Mouse (Mus musculus): ENCODE results near the gene Ttll5. TPM values are rescaled to one million over a fixed set of nuclear protein-coding genes. Genes with fewer than 3 reads are reported as not detected.

The Ttll5 gene
- polyA plus RNA-seq, 2 experiments from 2014 or later, result 8.3 to 10.4 TPM

DNA sequence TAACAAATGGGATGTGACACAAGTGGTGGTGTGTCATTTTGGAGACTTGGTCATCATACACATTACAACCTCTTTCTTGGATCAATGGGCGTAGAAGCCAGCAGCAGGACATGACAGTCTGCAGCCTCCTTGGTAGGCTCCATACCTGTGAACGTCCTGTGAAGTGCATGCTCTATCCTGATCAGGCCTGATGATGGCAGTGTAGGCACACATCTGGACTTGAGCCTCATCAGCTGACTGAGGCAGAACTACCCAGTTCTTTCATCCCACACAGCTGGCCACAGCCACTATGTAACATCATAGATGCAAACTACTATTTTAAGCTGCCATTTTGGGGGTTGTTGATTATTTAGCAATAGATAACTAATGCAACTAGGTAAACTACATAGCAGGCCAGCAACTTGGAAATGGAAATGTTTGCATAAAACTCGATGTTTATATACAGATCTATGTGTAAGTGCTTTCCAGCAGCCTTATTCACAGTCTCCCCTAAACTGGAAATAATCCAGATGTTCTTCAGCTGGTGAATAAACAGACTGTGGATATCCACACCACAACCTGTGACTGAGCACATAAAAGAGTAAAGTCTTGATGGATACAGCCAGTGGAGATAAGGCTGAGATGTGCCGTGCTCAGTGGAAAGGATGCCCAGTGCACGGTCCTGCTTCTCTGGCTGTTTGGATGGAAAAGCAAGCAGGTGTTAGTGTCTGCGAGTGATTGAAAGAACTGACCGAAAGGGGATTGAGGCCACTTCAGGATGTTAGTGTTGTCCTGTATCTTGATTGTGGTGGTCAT, 23.9 kb downstream of the Ttll5 start:
- ATAC-seq, result peak; percentile 46

GRCm38 (mm10) chr12:85850661-85851060, 26.2 kb downstream of the Ttll5 start:
- ATAC-seq, result no peak

GRCm38 (mm10) chr12:85853836-85854235, 29.4 kb downstream of the Ttll5 start:
- no peak for ATAC-seq

- no peak for ATAC-seq
Observed at GRCm38 (mm10) chr12:85854271-85854670, 29.8 kb downstream of the Ttll5 start.

GRCm38 (mm10) chr12:85857300-85857699, 32.8 kb downstream of the Ttll5 start:
- ATAC-seq, result no peak

DNA sequence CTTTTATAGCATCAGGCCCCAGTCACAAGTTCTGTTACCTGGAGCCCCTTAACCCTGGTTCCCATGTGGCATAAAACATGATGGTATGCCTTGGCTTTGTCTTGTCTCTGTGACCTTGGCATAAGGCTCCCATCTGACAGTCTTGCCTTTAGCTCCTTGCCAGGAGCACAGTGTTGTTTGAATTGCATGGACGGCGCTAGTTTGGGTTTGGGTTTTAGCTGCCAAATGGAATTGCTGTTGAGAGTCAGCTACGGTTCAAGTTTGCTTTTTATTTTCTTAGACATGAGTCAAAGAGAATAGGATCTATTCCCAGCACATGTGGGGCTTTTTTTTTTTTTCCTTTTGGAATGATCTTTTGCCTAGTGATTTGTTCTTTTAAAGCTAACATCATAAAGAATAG, 34.7 kb downstream of the Ttll5 start:
- ATAC-seq, result no peak

DNA sequence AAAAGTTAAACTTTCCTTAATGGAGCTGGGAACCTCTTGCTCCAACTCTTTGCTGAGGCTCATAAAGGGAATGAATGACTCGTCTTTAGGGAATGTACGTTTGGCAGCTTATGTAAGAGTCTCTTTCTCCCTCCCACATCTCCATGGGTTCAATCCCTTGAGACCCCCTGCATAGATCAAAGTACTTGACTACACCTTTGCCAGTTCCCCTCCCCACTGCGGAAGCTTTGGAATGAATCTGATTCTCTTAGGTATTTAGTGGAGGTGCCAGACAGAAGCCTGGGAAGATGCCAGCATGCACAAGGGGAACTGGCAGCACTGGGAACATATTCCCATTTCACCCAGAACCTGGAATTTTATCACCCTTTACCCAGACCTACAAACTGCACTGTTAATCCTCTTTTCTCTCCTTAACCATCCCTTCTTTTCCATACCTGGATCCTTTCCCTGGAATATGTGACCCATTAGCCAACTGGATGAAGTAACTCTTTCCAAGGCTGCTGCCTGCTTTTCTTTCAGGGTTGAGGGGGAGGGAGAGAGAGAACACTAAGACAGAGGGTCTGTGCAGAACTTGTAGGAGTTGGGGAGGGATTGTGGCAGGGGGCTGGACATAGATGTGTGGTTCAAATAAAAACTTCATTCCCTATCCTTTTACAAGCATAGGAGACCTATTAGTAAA, 35.2 kb downstream of the Ttll5 start:
- ATAC-seq, result no peak

DNA sequence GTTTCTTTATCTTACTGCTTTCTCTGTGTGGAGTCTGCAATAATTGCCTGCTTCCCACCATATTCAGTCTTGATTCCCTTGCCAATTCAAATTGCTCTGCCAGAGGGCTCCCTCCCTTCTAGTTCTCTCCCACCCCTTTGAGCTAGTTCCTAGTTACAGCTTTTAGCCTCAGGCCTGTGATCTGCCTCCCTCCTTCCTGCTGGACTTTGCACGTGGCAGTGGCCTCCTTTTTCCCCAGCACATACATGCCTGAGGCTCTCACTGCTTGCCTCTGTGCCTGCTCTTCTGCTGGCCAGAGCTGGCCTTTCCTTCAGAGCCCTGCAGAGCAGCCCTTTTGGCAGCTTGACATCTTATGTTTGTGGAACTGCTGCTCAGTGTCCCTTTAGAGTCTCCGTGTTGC, 38.1 kb downstream of the Ttll5 start:
- ATAC-seq, result no peak

DNA sequence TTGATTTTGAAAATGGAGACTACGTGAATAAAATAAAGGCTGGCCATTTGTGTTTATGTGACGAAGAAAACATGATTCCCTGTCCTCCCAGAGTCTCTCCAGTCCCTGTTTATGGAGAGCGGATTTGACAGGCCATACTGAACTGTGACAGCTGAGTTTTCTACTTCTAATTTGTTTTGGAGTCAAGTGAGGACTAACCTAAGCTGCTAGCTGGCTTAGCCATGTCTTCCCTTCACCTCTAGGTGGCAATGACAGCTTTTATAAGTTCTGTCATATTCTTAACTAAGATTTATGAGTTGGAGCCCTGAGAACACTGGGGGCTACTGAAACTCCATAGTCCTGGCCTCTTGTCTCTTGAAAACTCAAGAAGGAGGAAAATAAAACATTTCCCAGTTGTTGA, 41.1 kb downstream of the Ttll5 start:
- ATAC-seq, result no peak

GRCm38 (mm10) chr12:85866624-85867023, 42.2 kb downstream of the Ttll5 start:
- ATAC-seq, result no peak

GRCm38 (mm10) chr12:85867125-85867524, 42.7 kb downstream of the Ttll5 start:
- no peak for ATAC-seq

DNA sequence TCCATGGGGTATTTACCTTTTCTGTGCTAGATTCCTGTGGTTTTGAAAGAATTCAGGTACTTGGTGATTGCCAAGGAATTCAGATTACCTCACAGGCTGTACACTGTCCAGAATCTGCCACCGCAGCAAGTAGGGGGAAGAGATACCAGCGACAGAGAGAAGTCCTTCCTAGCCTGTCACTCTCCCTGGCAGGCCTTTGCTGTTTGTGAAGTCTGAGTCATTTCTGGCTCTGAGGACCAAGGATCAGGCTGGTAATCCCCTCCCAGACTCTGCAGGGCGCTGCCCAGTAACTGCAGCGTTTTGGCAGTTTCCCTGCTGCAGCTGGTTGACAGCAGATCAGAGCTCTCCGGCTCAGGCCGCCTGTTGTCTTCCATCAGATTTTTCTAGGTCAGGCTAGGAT, 45.0 kb downstream of the Ttll5 start:
- ATAC-seq, result no peak

- no peak for ATAC-seq
Observed at GRCm38 (mm10) chr12:85879631-85880314, 55.3 kb downstream of the Ttll5 start.

DNA sequence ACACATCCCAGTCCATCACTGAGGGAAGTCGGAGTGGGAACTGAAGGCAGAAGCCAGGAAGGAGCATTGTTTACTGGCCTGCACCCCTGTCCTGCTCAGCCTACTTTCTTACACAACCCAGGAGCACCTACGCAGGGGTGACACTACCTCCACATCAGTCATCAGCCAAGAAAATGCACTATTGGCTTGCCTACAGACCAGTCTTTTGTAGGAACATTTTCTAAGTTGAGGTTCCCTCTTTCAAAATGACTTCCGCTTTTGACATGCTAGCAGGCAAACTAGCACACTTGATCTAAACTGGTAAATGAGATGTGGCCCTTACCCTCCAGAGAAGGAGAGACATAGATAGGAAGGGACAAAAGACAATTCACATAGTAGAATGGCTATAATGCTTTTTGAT, 60.6 kb downstream of the Ttll5 start:
- ATAC-seq, result no peak

DNA sequence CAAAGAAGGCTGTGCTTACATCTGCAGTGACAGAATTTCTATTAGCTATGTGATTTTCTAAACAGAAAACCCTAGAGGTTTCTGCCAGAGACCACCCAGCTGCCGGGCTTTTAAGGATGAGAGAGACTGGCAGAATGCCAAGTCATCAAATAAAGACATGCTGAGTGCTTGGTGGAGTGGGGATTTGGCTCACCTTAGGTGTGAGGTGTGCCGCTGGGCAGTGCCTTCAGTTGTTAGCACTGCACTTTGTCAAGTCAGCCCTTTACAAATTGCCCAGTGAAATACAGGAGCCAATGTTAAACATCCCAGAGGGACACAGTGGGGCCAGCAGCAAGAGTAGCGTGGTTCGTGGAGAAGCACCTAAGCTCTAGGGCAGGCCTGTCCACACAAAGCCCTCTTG, 65.6 kb downstream of the Ttll5 start:
- ATAC-seq, result no peak

- ATAC-seq, result no peak
Observed at GRCm38 (mm10) chr12:85903986-85904385, 79.5 kb downstream of the Ttll5 start.

GRCm38 (mm10) chr12:85905666-85906065, 81.2 kb downstream of the Ttll5 start:
- no peak for ATAC-seq

GRCm38 (mm10) chr12:85907896-85908295, 83.4 kb downstream of the Ttll5 start:
- no peak for ATAC-seq

- no peak for ATAC-seq
Observed at GRCm38 (mm10) chr12:85910811-85911210, 86.4 kb downstream of the Ttll5 start.

- no peak for ATAC-seq
Observed at GRCm38 (mm10) chr12:85912712-85913504, 88.4 kb downstream of the Ttll5 start.

DNA sequence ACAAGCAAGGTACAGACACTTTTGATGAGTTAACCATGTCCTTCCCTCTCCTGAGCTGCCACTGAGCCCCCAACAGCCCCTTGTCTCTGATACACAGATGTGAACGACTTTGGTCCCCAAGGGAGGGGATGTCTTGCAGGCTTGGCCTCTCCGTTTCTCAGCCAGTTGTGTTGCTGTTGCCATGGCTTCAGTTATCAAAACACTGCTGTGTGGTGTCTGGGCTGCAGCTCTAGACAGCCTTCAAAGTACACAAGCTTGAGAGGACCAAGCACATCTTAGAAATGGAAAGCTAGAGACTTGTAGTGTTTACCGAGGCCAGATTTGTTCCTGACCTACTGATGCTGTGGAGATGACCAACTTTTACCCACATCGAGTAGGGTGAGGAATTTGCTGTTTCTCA, 102.4 kb downstream of the Ttll5 start:
- no peak for ATAC-seq

- no peak for ATAC-seq
Observed at GRCm38 (mm10) chr12:85928513-85928912, 104.1 kb downstream of the Ttll5 start.

- ATAC-seq, result no peak
Observed at GRCm38 (mm10) chr12:85929711-85930110, 105.3 kb downstream of the Ttll5 start.
